Mouse (Mus musculus): ENCODE results near the gene Ppp1r9a. TPM values are rescaled to one million over a fixed set of nuclear protein-coding genes. Genes with fewer than 3 reads are reported as not detected.
A peak's percentile ranks its signal among the peaks of the same experiment; 100 is the strongest.

Ppp1r9a gene
- polyA plus RNA-seq, 1 experiment from 2014 or later = 40.1 TPM

DNA sequence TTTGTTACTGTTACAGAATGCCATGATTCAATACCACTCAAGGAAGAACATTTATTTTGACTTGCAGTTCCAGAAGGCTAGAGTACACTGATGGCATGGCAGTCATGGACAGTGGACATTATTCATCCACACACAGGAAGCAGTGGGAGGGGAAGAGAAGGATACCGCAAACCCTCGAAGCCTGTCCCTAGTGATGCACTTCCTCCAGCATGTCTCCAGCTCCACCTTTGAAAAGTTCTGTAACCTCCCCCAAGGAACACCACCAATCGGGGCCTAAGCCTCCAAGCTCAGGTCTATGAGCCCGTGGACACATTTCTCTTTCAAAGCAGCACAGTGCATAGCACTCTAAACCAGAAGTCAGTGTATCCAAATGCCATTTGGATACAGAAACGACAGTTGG is 120.0 kb downstream of the Ppp1r9a start:
- no peaks in the 10 kb centered on the region for H3K27me3 ChIP-seq (replicated peaks; ENCODE audit: control insufficient read depth, insufficient read depth, low read length)
- H3K27ac ChIP-seq (ENCODE audit: low read depth, low read length) = no peak overlapping the region
- no peaks in the 10 kb centered on the region; the same call in 1 of the 2 replicates for H3K4me1 ChIP-seq (ENCODE audit: control insufficient read depth, insufficient read depth, low read depth, low read length)
- H3K9ac ChIP-seq (ENCODE audit: low read depth, low read length) = no peak overlapping the region
- H3K9me3 ChIP-seq (ENCODE audit: control insufficient read depth, low read length) = no peaks in the 10 kb centered on the region
- no peak overlapping the region for H3K4me2 ChIP-seq (ENCODE audit: low read length)
- no peak for ATAC-seq
- 86% methylated on average over 5 of the region's 5 CpGs for WGBS
- H3K36me3 ChIP-seq (ENCODE audit: control insufficient read depth, insufficient read depth, low read length) = no peaks in the 10 kb centered on the region
- no peak overlapping the region for H3K4me3 ChIP-seq (ENCODE audit: low read length)

DNA sequence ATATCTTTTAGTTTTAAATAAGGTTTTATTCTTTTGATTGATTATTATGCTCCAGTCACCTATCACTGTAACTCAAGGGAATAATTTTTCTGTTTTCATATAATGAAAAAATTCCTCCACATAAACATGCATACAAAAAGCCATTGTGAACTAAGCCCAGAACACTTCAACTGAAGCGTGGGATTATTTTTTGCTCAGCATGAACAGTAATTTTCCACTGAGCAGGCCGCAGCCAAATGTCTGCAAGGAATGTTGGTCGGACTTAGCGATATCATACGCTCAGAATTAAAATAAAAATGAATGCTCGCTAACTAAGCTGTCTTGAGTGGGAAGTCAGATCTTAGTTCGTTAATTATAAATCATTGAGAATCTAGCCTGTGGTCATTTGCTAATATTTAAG is 122.2 kb downstream of the Ppp1r9a start:
- H3K4me3 ChIP-seq (ENCODE audit: low read length) = no peak overlapping the region
- H3K4me1 ChIP-seq (ENCODE audit: control insufficient read depth, insufficient read depth, low read depth, low read length) = no peaks in the 10 kb centered on the region; the same call in none of the 2 replicates
- WGBS = 56% methylated on average over 7 of the region's 7 CpGs
- H3K9me3 ChIP-seq (ENCODE audit: control insufficient read depth, low read length) = no peaks in the 10 kb centered on the region
- no peak overlapping the region for H3K9ac ChIP-seq (ENCODE audit: low read depth, low read length)
- no peak overlapping the region for H3K4me2 ChIP-seq (ENCODE audit: low read length)
- H3K27me3 ChIP-seq (replicated peaks; ENCODE audit: control insufficient read depth, insufficient read depth, low read length) = no peaks in the 10 kb centered on the region
- no peak overlapping the region for H3K27ac ChIP-seq (ENCODE audit: low read depth, low read length)
- no peaks in the 10 kb centered on the region for H3K36me3 ChIP-seq (ENCODE audit: control insufficient read depth, insufficient read depth, low read length)
- ATAC-seq = no peak

DNA sequence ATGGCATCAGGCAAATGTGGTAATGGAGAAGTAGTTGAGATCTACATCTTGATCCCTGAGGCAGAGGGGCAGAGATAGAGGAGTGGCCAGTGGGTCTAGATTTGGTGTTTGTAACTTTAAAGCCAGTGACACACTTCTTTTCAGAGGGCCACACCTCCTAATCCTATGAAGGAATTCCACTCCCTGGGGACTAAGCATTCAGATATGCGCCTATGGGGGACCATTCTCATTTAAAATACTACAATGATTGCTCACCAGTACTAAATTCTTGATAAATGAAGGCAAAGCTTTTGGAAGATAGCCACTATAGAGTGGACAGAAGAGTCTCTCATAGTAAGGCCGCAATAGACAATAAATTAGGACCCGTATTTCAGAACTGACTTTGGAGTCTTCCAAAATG is 124.1 kb downstream of the Ppp1r9a start:
- no peak for ATAC-seq
- no peak overlapping the region for H3K4me2 ChIP-seq (ENCODE audit: low read length)
- H3K9me3 ChIP-seq (ENCODE audit: control insufficient read depth, low read length) = no peaks in the 10 kb centered on the region
- no peaks in the 10 kb centered on the region; the same call in none of the 2 replicates for H3K4me1 ChIP-seq (ENCODE audit: control insufficient read depth, insufficient read depth, low read depth, low read length)
- H3K9ac ChIP-seq (ENCODE audit: low read depth, low read length) = no peak overlapping the region
- no peak overlapping the region for H3K4me3 ChIP-seq (ENCODE audit: low read length)
- H3K27ac ChIP-seq (ENCODE audit: low read depth, low read length) = no peak overlapping the region
- WGBS = 45% methylated on average over 3 of the region's 3 CpGs
- H3K36me3 ChIP-seq (ENCODE audit: control insufficient read depth, insufficient read depth, low read length) = no peaks in the 10 kb centered on the region
- H3K27me3 ChIP-seq (replicated peaks; ENCODE audit: control insufficient read depth, insufficient read depth, low read length) = no peaks in the 10 kb centered on the region

DNA sequence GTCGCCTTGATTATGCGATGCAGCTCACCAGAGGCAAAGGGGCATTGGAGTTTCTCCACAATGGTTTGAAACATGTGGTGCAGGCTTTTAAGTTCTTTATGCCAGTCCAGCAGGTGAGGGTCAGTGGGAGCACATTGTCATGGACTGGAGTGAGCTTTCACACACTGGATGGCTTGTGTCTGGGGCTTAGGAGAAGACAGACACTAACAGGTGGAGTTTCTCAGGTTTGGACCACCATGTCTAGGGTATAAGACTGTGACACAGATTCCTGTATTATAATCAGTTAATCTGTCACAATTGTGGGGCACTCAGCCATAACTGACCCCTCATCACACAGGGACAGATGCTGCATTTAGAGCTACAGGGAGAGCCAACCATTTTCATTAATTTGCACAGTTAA is 124.5 kb downstream of the Ppp1r9a start:
- no peak overlapping the region for H3K4me3 ChIP-seq (ENCODE audit: low read length)
- no peaks in the 10 kb centered on the region; the same call in none of the 2 replicates for H3K4me1 ChIP-seq (ENCODE audit: control insufficient read depth, insufficient read depth, low read depth, low read length)
- ATAC-seq = peak; percentile 11; the same call in 1 of the 2 replicates
- H3K9me3 ChIP-seq (ENCODE audit: control insufficient read depth, low read length) = no peaks in the 10 kb centered on the region
- H3K4me2 ChIP-seq (ENCODE audit: low read length) = no peak overlapping the region
- no peak overlapping the region; the same call in 1 of the 2 replicates for H3K27ac ChIP-seq (ENCODE audit: low read depth, low read length)
- H3K9ac ChIP-seq (ENCODE audit: low read depth, low read length) = no peak overlapping the region
- H3K27me3 ChIP-seq (replicated peaks; ENCODE audit: control insufficient read depth, insufficient read depth, low read length) = no peaks in the 10 kb centered on the region
- 60% methylated on average over 2 of the region's 2 CpGs for WGBS
- H3K36me3 ChIP-seq (ENCODE audit: control insufficient read depth, insufficient read depth, low read length) = no peaks in the 10 kb centered on the region

DNA sequence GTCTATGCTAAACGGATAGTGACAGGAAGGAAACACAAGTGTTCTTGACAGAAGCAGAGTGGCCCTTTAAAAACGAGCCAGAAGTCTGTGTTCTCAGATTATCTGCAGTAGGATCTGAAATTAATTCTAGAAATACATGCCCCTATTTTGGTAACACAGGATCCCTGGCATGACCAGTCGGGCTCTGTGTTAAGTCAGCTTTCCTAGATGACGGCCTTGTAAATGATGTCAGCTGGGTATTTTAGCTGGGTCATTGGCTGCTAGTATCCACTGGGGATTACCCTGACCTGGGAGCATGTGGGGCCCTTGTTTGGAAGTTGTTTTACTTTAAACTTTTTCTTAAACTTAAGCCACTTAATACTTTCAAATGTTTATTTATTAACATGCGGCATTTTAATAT is 125.1 kb downstream of the Ppp1r9a start:
- Histone ChIP-seq H3K27ac (ENCODE audit: low read depth, low read length) (no peak overlapping the region), H3K4me3 (ENCODE audit: low read length) (no peak overlapping the region), H3K27me3 (replicated peaks; ENCODE audit: control insufficient read depth, insufficient read depth, low read length) (no peaks in the 10 kb centered on the region), H3K9me3 (ENCODE audit: control insufficient read depth, low read length) (no peaks in the 10 kb centered on the region), H3K4me1 (ENCODE audit: control insufficient read depth, insufficient read depth, low read depth, low read length) (no peaks in the 10 kb centered on the region; the same call in none of the 2 replicates), H3K9ac (ENCODE audit: low read depth, low read length) (no peak overlapping the region), H3K36me3 (ENCODE audit: control insufficient read depth, insufficient read depth, low read length) (no peaks in the 10 kb centered on the region), H3K4me2 (ENCODE audit: low read length) (no peak overlapping the region)
- WGBS = 47% methylated on average over 5 of the region's 5 CpGs
- ATAC-seq = no peak

DNA sequence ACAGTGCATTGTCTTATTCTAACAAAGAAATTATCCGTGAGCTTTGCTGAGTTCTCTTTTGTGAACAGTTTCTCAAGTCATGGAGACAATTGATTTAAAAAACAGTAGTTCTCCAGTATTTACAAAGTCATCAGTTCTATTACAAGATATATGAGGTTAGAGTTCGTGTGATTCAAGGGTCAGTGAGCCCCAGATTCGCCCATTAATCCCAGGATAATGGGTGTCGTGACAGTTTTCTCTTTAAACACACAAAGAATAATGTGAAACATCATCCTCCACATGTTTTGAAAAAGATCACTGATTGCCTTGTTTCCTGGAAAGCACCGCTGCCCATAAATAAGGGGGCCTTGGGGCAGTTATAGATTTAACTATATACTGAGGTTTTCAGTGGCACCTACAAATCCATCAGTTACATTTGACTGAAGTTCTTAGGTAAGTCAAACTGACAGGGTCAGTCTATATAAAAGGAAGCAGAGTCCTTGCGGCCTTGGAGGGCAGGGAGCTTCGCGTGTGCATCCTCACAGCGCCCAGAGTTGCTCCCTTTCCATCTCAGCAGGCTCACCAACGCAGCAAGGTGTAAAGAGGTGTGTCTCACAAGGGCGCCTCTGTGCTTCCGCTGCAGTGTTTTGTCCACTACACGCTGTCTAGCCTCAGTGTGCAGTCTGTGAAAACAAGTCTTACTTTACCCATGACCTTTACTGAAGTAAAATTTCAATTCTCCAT is 126.6 kb downstream of the Ppp1r9a start:
- no peak for ATAC-seq
- Histone ChIP-seq H3K36me3 (ENCODE audit: control insufficient read depth, insufficient read depth, low read length) (no peaks in the 10 kb centered on the region), H3K27me3 (replicated peaks; ENCODE audit: control insufficient read depth, insufficient read depth, low read length) (no peaks in the 10 kb centered on the region), H3K9me3 (ENCODE audit: control insufficient read depth, low read length) (no peaks in the 10 kb centered on the region), H3K4me3 (ENCODE audit: low read length) (no peak overlapping the region), H3K4me1 (ENCODE audit: control insufficient read depth, insufficient read depth, low read depth, low read length) (no peaks in the 10 kb centered on the region; the same call in none of the 2 replicates), H3K4me2 (ENCODE audit: low read length) (no peak overlapping the region), H3K27ac (ENCODE audit: low read depth, low read length) (no peak overlapping the region), H3K9ac (ENCODE audit: low read depth, low read length) (no peak overlapping the region)
- WGBS = 57% methylated on average over 13 of the region's 13 CpGs

DNA sequence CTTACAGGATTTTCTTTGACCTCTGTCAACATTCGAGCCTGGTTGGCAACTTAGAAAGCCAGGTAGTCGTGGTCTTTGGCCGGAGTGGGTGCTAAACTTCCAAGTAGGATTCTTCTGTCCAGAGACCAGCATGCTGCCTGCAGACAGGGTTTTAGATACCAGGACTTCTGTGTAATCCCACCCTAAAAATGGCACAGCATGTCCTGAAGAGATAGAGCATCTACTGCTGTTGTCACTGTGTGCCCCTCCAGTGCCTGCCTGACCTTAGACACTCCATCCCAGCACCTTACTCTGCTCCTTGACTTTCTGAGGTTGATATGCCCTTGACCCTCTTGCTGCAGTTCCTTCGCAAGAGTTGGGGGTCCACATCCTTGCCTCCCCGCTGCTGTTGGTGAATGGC is 127.2 kb downstream of the Ppp1r9a start:
- WGBS = 89% methylated on average over 5 of the region's 5 CpGs

DNA sequence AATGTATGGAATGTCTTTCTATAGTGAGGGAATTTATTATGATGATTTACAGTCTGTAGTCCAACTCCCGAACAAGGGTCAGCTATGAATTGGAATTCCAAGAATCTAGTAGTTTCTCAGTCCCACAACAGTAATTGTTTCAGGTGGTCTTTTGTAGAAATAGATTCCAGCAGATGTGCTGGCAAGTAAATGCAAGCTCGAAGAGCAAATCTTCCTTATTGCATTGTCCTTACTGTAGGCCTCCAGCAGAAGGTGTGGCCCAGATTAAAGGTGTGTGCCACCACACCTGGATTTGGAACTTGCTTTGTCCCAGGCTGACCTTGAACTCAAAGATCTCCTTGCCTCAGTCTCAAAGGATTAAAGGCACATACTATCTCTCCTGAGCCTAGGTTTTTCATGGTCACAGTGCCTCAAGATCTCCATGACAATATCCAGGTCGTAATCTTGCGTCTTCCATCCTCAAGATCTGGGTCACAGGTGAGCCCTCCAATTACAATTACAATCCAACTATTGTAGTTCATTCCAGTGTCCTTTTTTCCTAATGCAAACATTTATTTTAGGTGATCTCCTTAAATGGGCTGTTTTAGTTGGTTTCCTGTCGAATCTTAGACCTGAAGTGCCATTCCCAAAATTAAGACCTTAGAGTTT is 130.4 kb downstream of the Ppp1r9a start:
- 93% methylated on average over 5 of the region's 5 CpGs for WGBS
- H3K4me2 ChIP-seq (ENCODE audit: low read length) = no peak overlapping the region
- H3K4me3 ChIP-seq (ENCODE audit: low read length) = no peak overlapping the region
- no peaks in the 10 kb centered on the region for H3K9me3 ChIP-seq (ENCODE audit: control insufficient read depth, low read length)
- H3K27me3 ChIP-seq (replicated peaks; ENCODE audit: control insufficient read depth, insufficient read depth, low read length) = no peaks in the 10 kb centered on the region
- H3K36me3 ChIP-seq (ENCODE audit: control insufficient read depth, insufficient read depth, low read length) = no peaks in the 10 kb centered on the region
- H3K4me1 ChIP-seq (ENCODE audit: control insufficient read depth, insufficient read depth, low read depth, low read length) = no peaks in the 10 kb centered on the region; the same call in 1 of the 2 replicates
- ATAC-seq = no peak
- H3K9ac ChIP-seq (ENCODE audit: low read depth, low read length) = no peak overlapping the region
- no peak overlapping the region for H3K27ac ChIP-seq (ENCODE audit: low read depth, low read length)

More for the DNA sequence above, 127.2 kb downstream of the Ppp1r9a start:
- Histone ChIP-seq H3K9me3 (ENCODE audit: control insufficient read depth, low read length) (no peaks in the 10 kb centered on the region), H3K27me3 (replicated peaks; ENCODE audit: control insufficient read depth, insufficient read depth, low read length) (no peaks in the 10 kb centered on the region), H3K4me3 (ENCODE audit: low read length) (no peak overlapping the region), H3K4me2 (ENCODE audit: low read length) (no peak overlapping the region), H3K36me3 (ENCODE audit: control insufficient read depth, insufficient read depth, low read length) (no peaks in the 10 kb centered on the region), H3K27ac (ENCODE audit: low read depth, low read length) (no peak overlapping the region), H3K4me1 (ENCODE audit: control insufficient read depth, insufficient read depth, low read depth, low read length) (no peaks in the 10 kb centered on the region; the same call in none of the 2 replicates), H3K9ac (ENCODE audit: low read depth, low read length) (no peak overlapping the region)
- no peak for ATAC-seq

DNA sequence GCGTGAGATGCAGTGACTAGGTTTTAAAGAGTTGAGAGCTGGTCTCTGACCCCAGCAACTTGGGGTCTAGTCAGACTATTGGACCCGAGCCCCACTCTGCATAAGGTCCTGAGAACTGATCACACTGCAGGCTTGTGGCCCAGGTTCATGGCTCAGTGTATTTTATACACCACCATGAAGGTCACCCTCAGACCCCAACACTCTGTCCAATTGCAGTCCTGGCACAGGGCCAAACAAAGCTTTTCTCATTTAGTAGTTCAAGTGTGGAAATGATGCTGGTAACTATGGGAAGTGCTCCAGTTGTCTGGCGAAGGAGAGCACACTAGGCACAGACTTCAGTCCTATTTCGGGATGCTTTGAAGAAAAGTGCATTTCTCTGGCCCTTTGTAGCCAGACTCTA is 134.5 kb downstream of the Ppp1r9a start:
- Histone ChIP-seq H3K4me2 (ENCODE audit: low read length) (no peak overlapping the region), H3K9me3 (ENCODE audit: control insufficient read depth, low read length) (no peaks in the 10 kb centered on the region), H3K4me1 (ENCODE audit: control insufficient read depth, insufficient read depth, low read depth, low read length) (no peaks in the 10 kb centered on the region), H3K27ac (ENCODE audit: low read depth, low read length) (no peak overlapping the region), H3K27me3 (replicated peaks; ENCODE audit: control insufficient read depth, insufficient read depth, low read length) (no peaks in the 10 kb centered on the region), H3K4me3 (ENCODE audit: low read length) (no peak overlapping the region), H3K36me3 (ENCODE audit: control insufficient read depth, insufficient read depth, low read length) (no peaks in the 10 kb centered on the region), H3K9ac (ENCODE audit: low read depth, low read length) (no peak overlapping the region)
- peak; percentile 41; the same call in 1 of the 2 replicates for ATAC-seq
- 72% methylated on average over 4 of the region's 4 CpGs for WGBS
